Mouse (Mus musculus) forebrain, embryonic 12.5 days (tissue): ENCODE results near the gene Ssh2. TPM values are rescaled to one million over a fixed set of nuclear protein-coding genes. Genes with fewer than 3 reads are reported as not detected.

Experiments
- ATAC-seq: fragments of 200-750 bp; cut with Nextera tagmentation; 2 replicates; pipeline ENCODE4 v1.8.0; 2017; ENCODE audit warnings: moderate TSS enrichment; ENCODE audit not compliant: low FRiP score
- H3K27ac ChIP-seq: fragments of 300-500 bp; sonication (generic); 2 replicates; pipeline ENCODE4 v1.5.1; 2016; ENCODE audit warnings: mild to moderate bottlenecking
- H3K27me3 ChIP-seq: fragments of 300-500 bp; sonication (generic); 2 replicates; pipeline ENCODE4 v1.6.1; 2016; ENCODE audit warnings: mild to moderate bottlenecking
- H3K36me3 ChIP-seq: fragments of 300-500 bp; sonication (generic); replicated peaks from 2 replicates; pipeline ENCODE4 v1.6.1; 2016; ENCODE audit warnings: mild to moderate bottlenecking
- H3K4me1 ChIP-seq: fragments of 300-500 bp; sonication (generic); 2 replicates; pipeline ENCODE4 v1.6.1; 2016
- H3K4me2 ChIP-seq: fragments of 300-500 bp; sonication (generic); 2 replicates; pipeline ENCODE4 v1.6.1; 2016; ENCODE audit warnings: mild to moderate bottlenecking, moderate library complexity
- H3K4me3 ChIP-seq: fragments of 300-500 bp; sonication (generic); replicated peaks from 2 replicates; pipeline ENCODE4 v1.5.1; 2016; ENCODE audit warnings: mild to moderate bottlenecking
- H3K9ac ChIP-seq: fragments of 300-500 bp; sonication (generic); 2 replicates; pipeline ENCODE4 v1.6.1; 2016; ENCODE audit warnings: mild to moderate bottlenecking
- H3K9me3 ChIP-seq: fragments of 300-500 bp; sonication (generic); 2 replicates; pipeline ENCODE4 v1.6.1; 2016
- WGBS: fragments of 180-500 bp; shearing (Covaris S2); methylation state at CpG from one replicate; pipeline ENCODE4 v1.1.7; 2016; 5-methylcytosine and 5-hydroxymethylcytosine counted together
- polyA plus RNA-seq: library from polyadenylated mRNA; unstranded; fragments of >200 nt; fragmentation: Nextera tagmentation; extraction: Ambion mirVana; gene quantifications from 2 replicates; pipeline ENCODE4 v1.2.1, GENCODE M21; 2016

The Ssh2 gene
- polyA plus RNA-seq, 1 experiment from 2014 or later = 19.4 TPM

GRCm38 (mm10) chr11:77492911-77493332 is 276.8 kb downstream of the Ssh2 start:
- H3K36me3 ChIP-seq = no peaks in the 10 kb centered on the region
- peaks cover 72% of the 10 kb centered on the region for H3K4me1 ChIP-seq
- ATAC-seq = peak; percentile 65
- H3K9me3 ChIP-seq = no peaks in the 10 kb centered on the region
- H3K9ac ChIP-seq = peak overlapping the region; percentile 96
- WGBS = under 1% methylated on average over 27 of the region's 32 CpGs
- peak overlapping the region; percentile 77 for H3K4me2 ChIP-seq
- peak overlapping the region; percentile 86 for H3K27ac ChIP-seq
- H3K4me3 ChIP-seq = peak overlapping the region; percentile 95
- no peaks in the 10 kb centered on the region for H3K27me3 ChIP-seq

- H3K9me3 ChIP-seq = no peaks in the 10 kb centered on the region
- H3K9ac ChIP-seq = peak within 1 kb of the TSS; percentile 96
- peak within 1 kb of the TSS; percentile 92 for H3K4me2 ChIP-seq
- ATAC-seq = no peak
- H3K4me1 ChIP-seq = peaks cover 70% of the 10 kb centered on the region
- WGBS = 2% methylated on average over 37 of the region's 74 CpGs
- no peaks in the 10 kb centered on the region for H3K27me3 ChIP-seq
- no peaks in the 10 kb centered on the region; the same call in 1 of the 2 replicates for H3K36me3 ChIP-seq
- H3K27ac ChIP-seq = peak within 1 kb of the TSS; percentile 91
- H3K4me3 ChIP-seq = peak within 1 kb of the TSS; percentile 95
These were observed 277.6 kb downstream of the Ssh2 start, which contains the start of gene Git1 for GRCm38 (mm10) chr11:77493512-77494343. Git1 (plus strand) TSS chr11:77493562.

GRCm38 (mm10) chr11:77494344-77494676 is 278.2 kb downstream of the Ssh2 start:
- Histone ChIP-seq H3K36me3 (peaks cover 6% of the 10 kb centered on the region), H3K9ac (peak overlapping the region; percentile 96), H3K27me3 (no peaks in the 10 kb centered on the region), H3K4me2 (peak overlapping the region; percentile 92), H3K4me1 (peaks cover 71% of the 10 kb centered on the region), H3K9me3 (no peaks in the 10 kb centered on the region), H3K4me3 (peak overlapping the region; percentile 95), H3K27ac (peak overlapping the region; percentile 91; the same call in 1 of the 2 replicates)
- 42% methylated on average over 4 of the region's 4 CpGs for WGBS
- ATAC-seq = no peak

GRCm38 (mm10) chr11:77494782-77495181 is 278.7 kb downstream of the Ssh2 start:
- 76% methylated on average over 6 of the region's 6 CpGs for WGBS
- peak overlapping the region; percentile 91; the same call in 1 of the 2 replicates for H3K27ac ChIP-seq
- ATAC-seq = no peak
- peak overlapping the region; percentile 92 for H3K4me2 ChIP-seq
- no peaks in the 10 kb centered on the region for H3K9me3 ChIP-seq
- H3K36me3 ChIP-seq = peaks cover 10% of the 10 kb centered on the region
- H3K4me1 ChIP-seq = peaks cover 72% of the 10 kb centered on the region
- no peaks in the 10 kb centered on the region for H3K27me3 ChIP-seq
- H3K9ac ChIP-seq = peak overlapping the region; percentile 96; the same call in 1 of the 2 replicates
- peak overlapping the region; percentile 95 for H3K4me3 ChIP-seq

GRCm38 (mm10) chr11:77495507-77495906 is 279.4 kb downstream of the Ssh2 start:
- 0 out of 2 replicates have a peak overlapping the region, but pooled peaks have one; percentile 96 for H3K9ac ChIP-seq
- peaks cover 70% of the 10 kb centered on the region for H3K4me1 ChIP-seq
- H3K36me3 ChIP-seq = peaks cover 17% of the 10 kb centered on the region
- ATAC-seq = no peak
- H3K27me3 ChIP-seq = no peaks in the 10 kb centered on the region
- no peak overlapping the region for H3K4me3 ChIP-seq
- no peaks in the 10 kb centered on the region for H3K9me3 ChIP-seq
- H3K27ac ChIP-seq = no peak overlapping the region
- H3K4me2 ChIP-seq = 0 out of 2 replicates have a peak overlapping the region, but pooled peaks have one; percentile 92

GRCm38 (mm10) chr11:77497341-77497756 is 281.3 kb downstream of the Ssh2 start:
- H3K36me3 ChIP-seq = peaks cover 30% of the 10 kb centered on the region
- peaks cover 62% of the 10 kb centered on the region for H3K4me1 ChIP-seq
- 0 out of 2 replicates have a peak overlapping the region, but pooled peaks have one; percentile 0 for H3K4me3 ChIP-seq
- H3K9ac ChIP-seq = no peak overlapping the region
- H3K9me3 ChIP-seq = no peaks in the 10 kb centered on the region
- 17% methylated on average over 6 of the region's 6 CpGs for WGBS
- no peaks in the 10 kb centered on the region for H3K27me3 ChIP-seq
- ATAC-seq = no peak
- H3K27ac ChIP-seq = peak overlapping the region; percentile 42; the same call in 1 of the 2 replicates
- H3K4me2 ChIP-seq = no peak overlapping the region

- peaks cover 57% of the 10 kb centered on the region for H3K4me1 ChIP-seq
- no peaks in the 10 kb centered on the region for H3K9me3 ChIP-seq
- H3K9ac ChIP-seq = 0 out of 2 replicates have a peak overlapping the region, but pooled peaks have one; percentile 17
- peaks cover 35% of the 10 kb centered on the region for H3K36me3 ChIP-seq
- no peak for ATAC-seq
- WGBS = 30% methylated on average over 4 of the region's 4 CpGs
- H3K27ac ChIP-seq = peak overlapping the region; percentile 42; the same call in 1 of the 2 replicates
- H3K4me2 ChIP-seq = no peak overlapping the region
- H3K4me3 ChIP-seq = no peak overlapping the region
- no peaks in the 10 kb centered on the region for H3K27me3 ChIP-seq
These were observed 281.8 kb downstream of the Ssh2 start for GRCm38 (mm10) chr11:77497851-77498250.

GRCm38 (mm10) chr11:77498261-77499139 is 282.4 kb downstream of the Ssh2 start:
- 0 out of 2 replicates have a peak overlapping the region, but pooled peaks have one; percentile 17 for H3K9ac ChIP-seq

GRCm38 (mm10) chr11:77499354-77499753 is 283.3 kb downstream of the Ssh2 start:
- Histone ChIP-seq H3K36me3 (peaks cover 50% of the 10 kb centered on the region), H3K9me3 (no peaks in the 10 kb centered on the region), H3K27ac (no peak overlapping the region), H3K4me1 (peaks cover 51% of the 10 kb centered on the region), H3K27me3 (no peaks in the 10 kb centered on the region), H3K4me3 (no peak overlapping the region), H3K4me2 (no peak overlapping the region), H3K9ac (no peak overlapping the region)
- WGBS = 89% methylated on average over 7 of the region's 7 CpGs
- no peak for ATAC-seq

More at GRCm38 (mm10) chr11:77498261-77499139, 282.4 kb downstream of the Ssh2 start:
- peaks cover 42% of the 10 kb centered on the region for H3K36me3 ChIP-seq
- peak overlapping the region; percentile 42; the same call in 1 of the 2 replicates for H3K27ac ChIP-seq
- H3K9me3 ChIP-seq = no peaks in the 10 kb centered on the region
- ATAC-seq = no peak
- H3K4me1 ChIP-seq = peaks cover 56% of the 10 kb centered on the region
- H3K27me3 ChIP-seq = no peaks in the 10 kb centered on the region
- H3K4me2 ChIP-seq = no peak overlapping the region
- 70% methylated on average over 12 of the region's 12 CpGs for WGBS
- H3K4me3 ChIP-seq = no peak overlapping the region

GRCm38 (mm10) chr11:77500361-77501325 is 284.6 kb downstream of the Ssh2 start:
- Histone ChIP-seq H3K4me3 (no peak overlapping the region), H3K9ac (no peak overlapping the region), H3K27ac (0 out of 2 replicates have a peak overlapping the region, but pooled peaks have one; percentile 19), H3K36me3 (peaks cover 63% of the 10 kb centered on the region), H3K9me3 (no peaks in the 10 kb centered on the region), H3K4me1 (peaks cover 38% of the 10 kb centered on the region), H3K4me2 (no peak overlapping the region), H3K27me3 (no peaks in the 10 kb centered on the region)
- 83% methylated on average over 17 of the region's 17 CpGs for WGBS
- 0 out of 2 replicates have a peak, but pooled peaks have one; percentile 37 for ATAC-seq

GRCm38 (mm10) chr11:77501392-77501791 is 285.3 kb downstream of the Ssh2 start:
- Histone ChIP-seq H3K4me2 (no peak overlapping the region), H3K27me3 (no peaks in the 10 kb centered on the region), H3K4me1 (peaks cover 36% of the 10 kb centered on the region), H3K36me3 (peaks cover 71% of the 10 kb centered on the region), H3K27ac (no peak overlapping the region), H3K4me3 (no peak overlapping the region), H3K9me3 (no peaks in the 10 kb centered on the region), H3K9ac (no peak overlapping the region)
- no peak for ATAC-seq
- 27% methylated on average over 5 of the region's 5 CpGs for WGBS
